Mouse (Mus musculus): Measurements from ENCODE around the gene Usp50. TPM values are rescaled to one million over a fixed set of nuclear protein-coding genes. Genes with fewer than 3 reads are reported as not detected.

The Usp50 gene
- polyA plus RNA-seq, 1 experiment from 2014 or later, result 1.8 TPM

Other genes with a start within 250 kb of the Usp50 start
- 63.7 and 72.8 TPM in 2 replicates for gene Slc27a2, start 231.1 kb downstream of the Usp50 start, polyA plus RNA-seq (2015; fragmentation: Nextera tagmentation; extraction: Ambion mirVana)
- gene Hdc, start 164.2 kb downstream of the Usp50 start, polyA plus RNA-seq (2015; fragmentation: Nextera tagmentation; extraction: Ambion mirVana), result 7.4 and 8.0 TPM in 2 replicates
- gene Gabpb1, start 107.1 kb downstream of the Usp50 start, polyA plus RNA-seq (2015; fragmentation: Nextera tagmentation; extraction: Ambion mirVana), result 28.5 and 33.0 TPM in 2 replicates
- gene Usp8, start 76.1 kb downstream of the Usp50 start, polyA plus RNA-seq (2015; fragmentation: Nextera tagmentation; extraction: Ambion mirVana), result 18.0 and 25.6 TPM in 2 replicates
- gene Trpm7, start 92.8 kb upstream of the Usp50 start, polyA plus RNA-seq (2015; fragmentation: Nextera tagmentation; extraction: Ambion mirVana), result 20.8 and 22.0 TPM in 2 replicates
- gene Sppl2a, start 149.8 kb upstream of the Usp50 start, polyA plus RNA-seq (2015; fragmentation: Nextera tagmentation; extraction: Ambion mirVana), result 24.0 and 28.2 TPM in 2 replicates
- 5.0 and 7.0 TPM in 2 replicates for gene Ap4e1, start 225.2 kb upstream of the Usp50 start, polyA plus RNA-seq (2015; fragmentation: Nextera tagmentation; extraction: Ambion mirVana)

Data from liver, embryonic 13.5 days (tissue).